Mouse (Mus musculus) colon, adult 2 months (tissue): ENCODE data around the gene Ifngr1. TPM values are rescaled to one million over a fixed set of nuclear protein-coding genes. Genes with fewer than 3 reads are reported as not detected.

Source experiments
- polyA plus RNA-seq: library from polyadenylated mRNA; depleted of rRNA; stranded (reverse); fragments of >200 nt; gene quantifications from 2 replicates; pipeline ENCODE4 v1.2.3, GENCODE M21; 2012; rRNA removed

Gene Ifngr1
- polyA plus RNA-seq = 73.5 and 108 TPM in 2 replicates

DNA sequence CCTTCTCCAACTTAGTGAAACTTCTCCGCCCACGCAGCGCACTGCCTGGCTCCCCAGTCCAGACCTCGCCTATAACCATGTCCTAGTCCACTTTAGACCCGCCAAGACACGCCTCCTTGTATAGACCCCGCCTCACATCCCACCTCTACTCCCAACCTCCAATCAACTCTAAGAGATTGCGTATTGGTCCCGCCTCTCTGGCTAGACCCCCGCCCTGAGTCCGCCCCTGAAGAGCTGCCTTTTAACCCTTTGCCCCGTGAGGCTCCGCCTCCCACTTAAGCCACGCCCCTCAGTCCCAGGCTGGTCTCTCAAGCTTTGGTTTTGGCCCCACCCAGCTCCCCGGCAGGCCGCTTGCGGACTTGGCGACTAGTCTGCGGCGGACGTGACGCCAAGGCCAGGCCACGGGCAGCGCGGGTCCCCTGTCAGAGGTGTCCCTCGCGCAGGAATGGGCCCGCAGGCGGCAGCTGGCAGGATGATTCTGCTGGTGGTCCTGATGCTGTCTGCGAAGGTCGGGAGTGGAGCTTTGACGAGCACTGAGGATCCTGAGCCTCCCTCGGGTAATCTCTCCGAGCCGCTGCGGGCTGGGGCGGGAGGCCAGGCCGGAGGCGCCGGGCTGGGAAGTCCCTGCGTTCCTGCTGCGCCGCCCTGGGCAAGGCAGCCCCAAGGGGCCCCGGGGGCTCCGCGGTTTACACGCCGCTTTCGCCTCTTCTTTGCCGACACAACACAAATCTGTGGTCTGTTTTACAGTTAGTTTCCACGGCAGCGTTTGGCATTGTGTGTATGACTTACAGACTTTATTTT lies at the start of gene Ifngr1:
Gene Ifngr1 (plus strand): TSS at position 309 of the 801 bp plus-strand sequence.

DNA sequence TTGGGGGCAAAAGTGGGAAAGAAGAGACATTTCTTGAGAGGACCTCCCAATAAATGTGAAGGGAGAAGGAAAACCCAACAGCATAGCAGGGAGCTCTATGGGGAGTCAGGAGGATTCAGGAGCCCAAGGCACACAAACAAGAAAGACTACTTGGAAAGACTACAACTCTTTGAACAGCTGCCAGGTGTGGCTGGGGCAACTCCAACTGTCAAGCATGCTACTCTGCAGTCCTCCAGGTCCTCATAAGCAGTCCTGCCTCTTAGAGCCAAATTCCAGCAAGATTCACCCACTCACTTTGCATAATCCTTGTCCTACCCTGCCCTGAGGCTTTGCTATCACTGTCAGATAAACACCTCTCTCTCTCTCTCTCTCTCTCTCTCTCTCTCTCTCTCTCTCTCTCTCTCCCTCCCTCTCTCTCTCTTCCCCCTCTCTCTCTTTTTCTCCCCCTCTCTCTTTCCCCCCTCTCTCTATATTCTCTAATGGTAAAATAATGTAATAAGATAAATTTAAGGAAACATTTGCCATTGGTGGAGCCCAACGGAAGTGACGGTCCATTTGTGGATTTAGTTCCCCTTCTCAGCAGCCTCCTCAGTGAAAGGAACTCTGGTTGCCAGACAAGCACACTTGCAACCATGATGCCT lies 29.8 kb downstream of the Ifngr1 start, which contains the start of gene Il22ra2:
Gene Il22ra2 (plus strand): TSS at position 591 of the 641 bp plus-strand sequence.

Other genes with a start within 250 kb of the Ifngr1 start
- gene Olig3, start 235.4 kb upstream of the Ifngr1 start, polyA plus RNA-seq = not detected in 2 replicates
- gene Il22ra2, start 30.0 kb downstream of the Ifngr1 start, polyA plus RNA-seq = 0.71 and 0.73 TPM in 2 replicates
- 0.05 TPM in 1 of 2 replicates, not detected in the other for gene Il20ra, start 120.6 kb downstream of the Ifngr1 start, polyA plus RNA-seq